Mouse (Mus musculus) lung, adult 2 months (tissue): ENCODE data around the gene Elob.

Experiments used
- CTCF ChIP-seq: fragments of 200-500 bp; IDR thresholded peaks from 2 replicates; pipeline ENCODE4 v1.5.1; 2011; ENCODE audit warnings: mild to moderate bottlenecking, low read length, control low read depth; ENCODE audit not compliant: insufficient read depth
- POLR2A ChIP-seq: fragments of 200-500 bp; IDR thresholded peaks from 2 replicates; pipeline ENCODE4 v1.6.1; 2011; ENCODE audit warnings: low read depth, mild to moderate bottlenecking, control low read depth, low read length, borderline replicate concordance; ENCODE audit errors: extremely low read depth

- TF ChIP-seq CTCF: no peak
- TF ChIP-seq POLR2A: no peak
These were observed 40.0 kb downstream of the Elob start for GRCm38 (mm10) chr17:23788973-23789372.
